Mouse (Mus musculus): Measurements from ENCODE around the gene Rnf167. TPM values are rescaled to one million over a fixed set of nuclear protein-coding genes. Genes with fewer than 3 reads are reported as not detected.

Gene Rnf167
- polyA plus RNA-seq, 1 experiment from 2014 or later = 114 TPM

DNA sequence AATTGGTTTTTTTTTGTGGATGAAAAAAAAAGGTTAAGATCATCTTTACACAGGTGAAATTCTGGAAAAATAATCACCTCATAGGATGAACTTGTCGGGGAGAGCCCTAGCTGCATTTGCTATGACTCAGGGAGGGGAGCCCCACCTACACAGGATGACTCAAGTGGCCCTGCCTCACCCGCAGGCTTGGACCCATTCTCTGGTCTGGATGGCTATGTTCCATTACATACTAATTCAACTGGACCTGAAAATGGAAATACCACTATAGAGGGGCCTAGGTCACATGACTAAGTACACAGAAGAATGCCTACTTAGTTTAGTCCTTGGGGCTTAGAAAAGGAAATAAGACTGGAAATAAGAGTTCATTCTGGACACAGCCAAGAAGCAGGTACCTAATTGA, 4.4 kb downstream of the Rnf167 start:
- no peak overlapping the region; the same call in 1 of the 2 replicates for H3K9ac ChIP-seq (ENCODE audit: low read depth, low read length)
- DNase-seq (ENCODE audit: low spot score) (no peak), ATAC-seq (replicated peaks; ENCODE audit: low FRiP score) (no peak)
- H3K4me2 ChIP-seq = peak overlapping the region; percentile 92
- peaks cover 54% of the 10 kb centered on the region for H3K4me1 ChIP-seq (replicated peaks; ENCODE audit: control insufficient read depth, insufficient read depth, low read length)
- WGBS = 70% methylated on average over 2 of the region's 2 CpGs
- no peaks in the 10 kb centered on the region for H3K27me3 ChIP-seq (replicated peaks; ENCODE audit: control insufficient read depth, insufficient read depth, low read length)
- H3K36me3 ChIP-seq (ENCODE audit: control insufficient read depth, insufficient read depth, low read length) = peaks cover 34% of the 10 kb centered on the region
- H3K27ac ChIP-seq (ENCODE audit: low read depth, low read length) = peak overlapping the region; percentile 77
- H3K4me3 ChIP-seq (ENCODE audit: low read depth, low read length) = peak overlapping the region; percentile 100
- no peaks in the 10 kb centered on the region for H3K9me3 ChIP-seq (ENCODE audit: control insufficient read depth, low read length)

DNA sequence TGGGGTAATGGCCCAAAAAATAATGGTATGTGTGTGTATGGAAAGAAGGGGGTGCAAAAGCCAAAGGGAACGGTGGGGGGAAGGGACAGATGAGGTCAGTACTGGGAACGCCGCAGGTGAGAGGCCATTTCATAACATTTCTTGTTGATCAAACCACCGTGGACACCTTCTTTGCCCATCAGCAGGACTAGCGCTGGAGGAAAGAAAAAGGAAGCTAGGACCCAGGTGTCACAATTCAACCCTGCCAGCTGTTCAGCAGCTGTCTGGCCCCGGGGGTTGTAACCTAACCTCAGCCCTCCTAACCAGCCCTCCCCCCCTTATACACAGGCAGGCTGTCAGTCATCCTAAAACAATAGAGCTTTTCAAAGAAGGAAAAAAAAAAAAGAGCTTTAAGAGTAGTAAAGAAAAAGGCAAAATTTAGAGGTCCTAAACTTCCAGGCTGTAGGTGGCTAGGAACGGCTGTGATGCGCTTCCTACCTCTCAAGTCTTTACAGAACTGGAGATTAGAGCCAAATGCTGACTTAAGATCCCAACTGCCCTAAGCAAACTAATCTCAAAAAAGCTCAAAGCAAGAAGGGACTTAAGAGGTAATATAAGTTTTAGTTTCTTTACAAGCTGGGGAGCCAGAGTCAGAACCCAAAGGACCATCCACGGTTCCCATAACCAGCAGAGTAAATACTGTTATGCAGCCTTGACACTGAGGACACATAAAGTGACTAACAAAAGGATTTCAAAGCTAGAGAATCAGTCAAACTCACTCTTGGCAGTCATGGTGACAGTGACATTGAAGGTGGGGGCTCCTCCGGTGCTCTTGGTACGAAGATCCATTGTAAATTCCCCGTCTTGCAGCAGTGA, 5.2 kb downstream of the Rnf167 start:
- WGBS = 52% methylated on average over 12 of the region's 12 CpGs
- no peak for DNase-seq (ENCODE audit: low spot score)
- Histone ChIP-seq H3K9me3 (ENCODE audit: control insufficient read depth, low read length) (no peaks in the 10 kb centered on the region), H3K4me2 (peak overlapping the region; percentile 92), H3K4me3 (ENCODE audit: low read depth, low read length) (peak overlapping the region; percentile 100), H3K27me3 (replicated peaks; ENCODE audit: control insufficient read depth, insufficient read depth, low read length) (no peaks in the 10 kb centered on the region), H3K36me3 (ENCODE audit: control insufficient read depth, insufficient read depth, low read length) (peaks cover 34% of the 10 kb centered on the region), H3K4me1 (replicated peaks; ENCODE audit: control insufficient read depth, insufficient read depth, low read length) (peaks cover 63% of the 10 kb centered on the region), H3K27ac (ENCODE audit: low read depth, low read length) (peak overlapping the region; percentile 100), H3K9ac (ENCODE audit: low read depth, low read length) (peak overlapping the region; percentile 100)
- no peak for ATAC-seq (replicated peaks; ENCODE audit: low FRiP score)

DNA sequence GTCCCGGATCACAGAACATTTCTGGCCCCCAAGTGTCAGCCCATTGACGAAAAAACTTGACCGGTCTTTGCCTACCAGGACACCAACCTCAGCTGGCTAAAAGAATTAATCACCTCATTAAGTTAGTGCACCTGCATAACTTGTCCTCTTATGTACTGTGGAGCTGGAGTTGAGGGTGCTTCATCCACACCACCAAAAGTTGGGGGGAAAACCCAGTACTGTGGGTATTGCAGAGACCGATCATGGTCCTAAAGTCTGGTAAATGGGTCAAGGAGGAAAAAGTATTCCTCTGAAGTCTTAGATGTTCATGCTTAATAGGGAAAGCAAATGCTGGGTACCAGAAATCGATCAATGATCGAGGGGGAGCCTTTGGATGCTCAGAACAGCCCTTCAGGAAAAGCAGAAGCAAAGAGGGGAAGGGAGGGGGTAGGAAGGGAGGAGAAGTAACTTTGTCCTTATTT, 5.9 kb downstream of the Rnf167 start:
- peak overlapping the region; percentile 100 for H3K4me3 ChIP-seq (ENCODE audit: low read depth, low read length)
- no peak for ATAC-seq (replicated peaks; ENCODE audit: low FRiP score)
- H3K36me3 ChIP-seq (ENCODE audit: control insufficient read depth, insufficient read depth, low read length) = peaks cover 34% of the 10 kb centered on the region
- no peaks in the 10 kb centered on the region for H3K9me3 ChIP-seq (ENCODE audit: control insufficient read depth, low read length)
- H3K27ac ChIP-seq (ENCODE audit: low read depth, low read length) = peak overlapping the region; percentile 100
- WGBS = 32% methylated on average over 6 of the region's 6 CpGs
- DNase-seq (ENCODE audit: low spot score) = no peak
- peak overlapping the region; percentile 100 for H3K9ac ChIP-seq (ENCODE audit: low read depth, low read length)
- H3K4me2 ChIP-seq = peak overlapping the region; percentile 92
- H3K4me1 ChIP-seq (replicated peaks; ENCODE audit: control insufficient read depth, insufficient read depth, low read length) = peaks cover 69% of the 10 kb centered on the region
- H3K27me3 ChIP-seq (replicated peaks; ENCODE audit: control insufficient read depth, insufficient read depth, low read length) = no peaks in the 10 kb centered on the region

DNA sequence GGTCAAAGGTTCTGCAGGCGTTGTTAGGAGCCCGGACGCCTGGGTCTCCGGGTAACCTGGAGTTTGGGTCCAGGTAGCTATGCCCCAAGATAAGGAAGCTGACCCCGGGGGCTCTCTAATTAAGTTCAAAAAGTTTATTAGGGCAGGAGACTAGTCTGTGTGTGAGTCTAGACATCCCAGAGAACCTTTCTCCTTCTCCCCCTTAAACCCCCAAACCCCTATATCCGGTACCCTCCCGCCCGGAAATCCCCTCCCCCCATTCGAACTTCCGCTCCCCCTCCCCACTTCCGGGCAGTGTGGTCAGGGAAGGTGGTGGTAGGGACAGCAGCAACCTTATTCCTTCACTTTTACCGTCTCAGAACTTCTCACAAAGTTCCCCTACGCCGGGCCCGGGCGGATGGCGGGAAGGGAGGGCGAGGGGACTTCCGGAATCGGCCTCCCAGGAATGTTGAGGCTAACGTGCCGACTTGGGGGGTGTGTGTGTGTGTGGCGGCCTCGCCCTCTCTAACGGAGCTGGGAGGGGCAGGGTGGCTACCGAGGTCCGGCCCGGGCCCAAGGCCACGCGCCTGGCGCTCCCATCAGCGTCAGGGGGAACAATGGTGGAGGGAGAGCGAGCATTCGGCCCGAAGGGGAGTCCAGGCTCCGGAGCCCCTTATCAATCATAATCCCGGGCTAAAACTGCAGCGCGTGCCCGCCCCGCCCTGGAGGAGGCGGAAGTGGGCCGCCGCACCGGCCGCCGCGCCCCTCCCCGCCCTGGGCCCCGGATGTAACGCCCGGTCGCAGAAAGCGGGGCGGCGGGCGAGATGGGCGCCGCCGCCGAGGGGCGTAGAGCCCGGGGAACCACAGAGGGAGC, 6.5 kb downstream of the Rnf167 start:
- peak overlapping the region; percentile 100 for H3K9ac ChIP-seq (ENCODE audit: low read depth, low read length)
- peak; percentile 61 for ATAC-seq (replicated peaks; ENCODE audit: low FRiP score)
- H3K4me2 ChIP-seq = peak overlapping the region; percentile 92
- under 1% methylated on average over 62 of the region's 63 CpGs for WGBS
- DNase-seq (ENCODE audit: low spot score) = peak; percentile 85
- no peaks in the 10 kb centered on the region for H3K9me3 ChIP-seq (ENCODE audit: control insufficient read depth, low read length)
- H3K4me3 ChIP-seq (ENCODE audit: low read depth, low read length) = peak overlapping the region; percentile 100
- no peaks in the 10 kb centered on the region for H3K27me3 ChIP-seq (replicated peaks; ENCODE audit: control insufficient read depth, insufficient read depth, low read length)
- H3K4me1 ChIP-seq (replicated peaks; ENCODE audit: control insufficient read depth, insufficient read depth, low read length) = peaks cover 71% of the 10 kb centered on the region
- peaks cover 34% of the 10 kb centered on the region for H3K36me3 ChIP-seq (ENCODE audit: control insufficient read depth, insufficient read depth, low read length)
- peak overlapping the region; percentile 100 for H3K27ac ChIP-seq (ENCODE audit: low read depth, low read length)

DNA sequence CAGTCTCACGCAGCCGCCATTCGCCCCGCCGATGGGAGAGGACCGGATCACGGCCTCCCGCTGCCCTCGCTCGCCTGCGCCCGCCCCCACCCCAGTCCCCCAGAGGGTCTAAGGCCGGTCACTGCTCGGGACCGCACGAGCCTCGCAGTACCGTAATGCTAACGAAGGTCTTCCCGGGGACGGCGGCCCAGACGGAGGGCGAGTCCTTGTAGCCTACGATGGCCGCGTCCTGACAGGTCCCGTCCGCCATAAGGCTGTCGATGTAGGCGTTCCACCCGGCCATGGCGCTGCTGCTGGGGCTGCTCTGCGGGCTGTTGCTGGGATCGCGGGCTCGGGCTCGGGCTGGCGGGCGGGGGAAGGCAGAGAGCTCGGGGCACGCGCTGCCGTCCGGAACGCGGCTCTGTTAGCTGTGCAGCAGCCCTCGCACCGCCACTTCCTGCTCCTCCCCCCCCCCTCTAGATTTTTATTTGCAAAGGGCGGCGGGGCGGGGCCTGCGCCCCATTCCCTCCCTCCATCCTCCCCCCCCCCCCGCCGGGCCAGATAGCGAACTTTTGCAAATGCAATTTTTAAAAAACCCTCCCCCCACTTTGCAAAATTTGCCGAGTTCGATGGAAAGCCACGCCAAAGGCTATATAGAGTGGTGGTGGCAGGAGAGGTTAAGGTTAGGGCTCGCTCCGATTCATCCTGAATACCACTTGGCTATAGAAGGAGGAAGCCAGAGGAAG, 7.3 kb downstream of the Rnf167 start, which contains the start of gene Pfn1:
Gene Pfn1, minus strand, starts transcription at position 447 of the 725 bp plus-strand sequence.
- H3K9me3 ChIP-seq (ENCODE audit: control insufficient read depth, low read length) = no peaks in the 10 kb centered on the region
- peak within 1 kb of the TSS; percentile 100 for H3K27ac ChIP-seq (ENCODE audit: low read depth, low read length)
- peak within 1 kb of the TSS; percentile 92 for H3K4me2 ChIP-seq
- peak within 1 kb of the TSS; percentile 100 for H3K4me3 ChIP-seq (ENCODE audit: low read depth, low read length)
- ATAC-seq (replicated peaks; ENCODE audit: low FRiP score) (peak; percentile 55), DNase-seq (ENCODE audit: low spot score) (peak; percentile 81)
- H3K4me1 ChIP-seq (replicated peaks; ENCODE audit: control insufficient read depth, insufficient read depth, low read length) = peaks cover 65% of the 10 kb centered on the region
- H3K9ac ChIP-seq (ENCODE audit: low read depth, low read length) = peak within 1 kb of the TSS; percentile 100
- WGBS = under 1% methylated on average over 60 of the region's 61 CpGs
- H3K27me3 ChIP-seq (replicated peaks; ENCODE audit: control insufficient read depth, insufficient read depth, low read length) = no peaks in the 10 kb centered on the region
- H3K36me3 ChIP-seq (ENCODE audit: control insufficient read depth, insufficient read depth, low read length) = peaks cover 30% of the 10 kb centered on the region

DNA sequence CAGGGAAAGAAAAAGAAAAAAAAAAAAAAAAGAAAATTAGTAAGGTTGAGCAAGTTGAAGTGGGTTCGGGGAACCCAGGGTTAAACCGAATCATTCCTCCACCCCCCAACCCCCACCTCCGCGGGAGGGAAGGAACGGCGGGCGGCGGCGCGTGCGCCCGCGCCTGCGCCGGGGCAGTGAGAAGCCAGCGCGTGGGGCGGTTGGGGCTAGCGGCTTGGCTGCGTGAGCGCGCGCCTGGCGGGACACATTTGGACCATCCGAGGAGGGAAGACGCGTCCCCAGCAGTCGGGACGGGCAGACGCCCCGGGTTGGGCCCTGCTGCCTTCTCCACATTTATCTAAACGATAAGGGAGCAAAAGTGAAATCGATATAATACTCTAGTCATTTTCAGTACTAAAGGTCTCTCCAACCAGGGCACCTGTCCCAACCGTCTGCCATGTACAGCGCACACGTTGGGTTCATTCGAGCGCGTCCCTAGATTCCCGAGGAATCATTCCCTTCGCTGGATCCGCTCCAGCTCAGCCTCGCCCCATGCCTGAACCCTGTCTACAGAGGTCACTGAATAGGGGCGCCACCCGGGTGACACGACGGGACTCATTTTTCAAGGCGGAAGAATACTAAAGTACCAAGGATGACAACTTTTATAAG, 8.0 kb downstream of the Rnf167 start:
- under 1% methylated on average over 48 of the region's 48 CpGs for WGBS
- H3K4me1 ChIP-seq (replicated peaks; ENCODE audit: control insufficient read depth, insufficient read depth, low read length) = peaks cover 58% of the 10 kb centered on the region

DNA sequence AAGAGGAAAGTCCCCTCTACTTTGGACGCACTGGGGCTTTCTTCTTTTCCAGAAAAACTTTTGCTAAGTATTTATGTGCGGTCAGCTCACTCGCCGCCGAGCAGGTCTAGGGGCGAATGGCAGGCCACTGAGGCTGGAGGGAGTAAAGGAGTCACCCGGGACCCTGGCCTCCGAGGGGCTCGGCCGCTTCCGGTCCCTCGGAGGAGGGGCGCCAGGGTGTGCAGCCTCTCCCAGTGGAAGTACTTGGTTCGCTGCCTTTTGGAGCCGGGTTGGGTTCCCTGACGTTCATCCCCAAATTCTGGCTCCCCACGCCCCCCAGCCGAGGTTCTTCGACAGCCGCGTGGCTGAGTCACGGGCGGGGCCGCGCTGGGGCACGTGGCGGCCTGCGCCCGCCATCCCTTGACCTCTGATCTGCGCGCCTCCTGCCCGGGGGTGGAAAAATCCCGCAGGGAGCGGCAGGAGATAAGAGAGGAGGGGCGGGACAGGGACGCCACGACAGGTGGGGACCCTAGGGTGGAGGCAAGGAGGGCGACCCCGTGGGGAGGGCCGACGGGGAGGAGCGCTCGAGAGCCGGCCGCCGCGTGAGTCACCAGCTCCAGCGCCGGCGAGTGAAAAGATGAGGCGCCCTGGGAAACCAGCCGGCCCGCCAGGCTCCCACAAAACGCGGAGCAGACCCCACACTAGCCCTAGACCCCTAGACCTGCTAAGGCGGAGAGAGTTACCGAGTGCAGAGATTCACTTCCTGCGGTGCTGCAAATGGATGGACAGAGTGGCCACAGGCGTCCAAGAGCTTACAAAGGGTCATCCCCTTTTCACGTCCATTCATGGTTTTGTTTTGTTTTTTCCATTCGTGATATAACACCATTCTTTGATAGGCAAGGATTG, 8.8 kb downstream of the Rnf167 start:
- DNase-seq (ENCODE audit: low spot score) (peak; percentile 83), ATAC-seq (replicated peaks; ENCODE audit: low FRiP score) (peak; percentile 37)
- Histone ChIP-seq H3K4me2 (peak overlapping the region; percentile 92), H3K9ac (ENCODE audit: low read depth, low read length) (peak overlapping the region; percentile 100), H3K4me3 (ENCODE audit: low read depth, low read length) (peak overlapping the region; percentile 100), H3K36me3 (ENCODE audit: control insufficient read depth, insufficient read depth, low read length) (peaks cover 17% of the 10 kb centered on the region), H3K27me3 (replicated peaks; ENCODE audit: control insufficient read depth, insufficient read depth, low read length) (no peaks in the 10 kb centered on the region), H3K4me1 (replicated peaks; ENCODE audit: control insufficient read depth, insufficient read depth, low read length) (peaks cover 51% of the 10 kb centered on the region), H3K27ac (ENCODE audit: low read depth, low read length) (peak overlapping the region; percentile 100), H3K9me3 (ENCODE audit: control insufficient read depth, low read length) (no peaks in the 10 kb centered on the region)
- under 1% methylated on average over 61 of the region's 61 CpGs for WGBS

More for the DNA sequence above, 8.0 kb downstream of the Rnf167 start:
- H3K4me3 ChIP-seq (ENCODE audit: low read depth, low read length) = peak overlapping the region; percentile 100
- H3K4me2 ChIP-seq = peak overlapping the region; percentile 92
- no peaks in the 10 kb centered on the region for H3K9me3 ChIP-seq (ENCODE audit: control insufficient read depth, low read length)
- peak overlapping the region; percentile 100 for H3K27ac ChIP-seq (ENCODE audit: low read depth, low read length)
- no peaks in the 10 kb centered on the region for H3K27me3 ChIP-seq (replicated peaks; ENCODE audit: control insufficient read depth, insufficient read depth, low read length)
- DNase-seq (ENCODE audit: low spot score) = peak; percentile 85
- peaks cover 23% of the 10 kb centered on the region for H3K36me3 ChIP-seq (ENCODE audit: control insufficient read depth, insufficient read depth, low read length)
- peak overlapping the region; percentile 100 for H3K9ac ChIP-seq (ENCODE audit: low read depth, low read length)
- peak; percentile 61 for ATAC-seq (replicated peaks; ENCODE audit: low FRiP score)

Measured in liver, embryonic 11.5 days (tissue).